Mouse (Mus musculus): ENCODE measurements around the gene Fam205a1.
"Not testable (repeated sequence)": the region's sequence is repeated elsewhere in the genome, so short reads cannot be mapped to it uniquely, and the experiment has no call there.

Gene Fam205a1

DNA sequence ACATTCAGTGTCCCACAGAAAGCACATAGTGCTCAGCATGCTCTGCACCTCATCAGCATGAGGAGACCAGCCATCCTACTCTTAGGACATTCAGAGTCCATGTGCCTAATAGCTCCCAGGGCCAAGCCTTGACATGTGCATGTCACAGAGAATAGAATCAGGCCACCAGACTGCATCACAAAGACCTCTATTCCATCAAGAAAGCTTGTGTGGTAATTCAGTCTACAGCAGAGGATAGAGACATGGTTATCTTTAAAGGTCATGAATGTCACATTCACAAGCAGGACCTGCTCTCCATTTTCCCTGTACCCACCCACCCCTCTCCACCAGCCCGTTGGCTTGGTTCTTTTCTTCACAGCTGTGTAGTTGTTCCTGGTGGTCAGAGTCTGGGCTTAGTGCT, at the start of gene Fam205a1:
Gene Fam205a1 (minus strand): TSS at position 101 of the 400 bp plus-strand sequence.
- not testable (repeated sequence) for DNase-seq

DNA sequence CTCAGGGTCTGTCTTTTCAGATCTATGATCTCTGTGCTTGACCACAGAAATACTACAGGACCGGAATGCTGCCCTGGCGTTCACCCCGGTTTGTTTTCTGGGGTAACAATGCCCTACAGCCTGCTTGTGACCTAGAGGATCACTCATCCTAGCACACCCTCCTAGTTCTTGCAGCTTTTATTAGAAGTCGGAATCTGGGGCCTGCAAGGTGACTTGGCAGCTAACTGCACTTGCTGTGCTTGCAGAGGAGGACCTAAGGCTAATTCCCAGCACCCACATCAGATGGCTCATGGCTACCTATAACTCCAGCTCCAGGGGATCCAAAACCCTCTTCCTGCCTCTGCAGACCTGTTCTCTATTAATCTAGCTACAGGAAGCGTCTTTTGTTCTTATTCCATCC, 49.0 kb upstream of the Fam205a1 start:
- DNase-seq = no peak

DNA sequence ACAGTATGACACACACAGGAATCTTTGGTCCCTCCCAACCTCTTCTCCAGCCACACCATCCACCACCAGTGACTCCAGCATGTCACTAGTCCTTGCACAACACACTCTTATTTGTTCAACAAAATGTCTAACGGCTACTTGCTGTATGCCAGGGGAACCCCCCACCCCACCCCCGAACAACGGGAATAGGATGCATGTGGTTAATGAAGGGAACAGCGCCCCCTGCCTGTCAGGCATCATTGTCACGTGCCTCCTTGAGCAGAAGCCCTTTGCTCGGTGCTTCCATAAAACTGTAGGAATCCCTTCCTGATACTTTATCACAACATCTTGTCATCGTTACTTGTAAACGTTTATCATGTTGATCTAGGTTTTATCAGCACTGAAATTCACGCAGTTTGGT, 48.5 kb upstream of the Fam205a1 start:
- DNase-seq = peak in 1 of 2 experiments; percentile 4

DNA sequence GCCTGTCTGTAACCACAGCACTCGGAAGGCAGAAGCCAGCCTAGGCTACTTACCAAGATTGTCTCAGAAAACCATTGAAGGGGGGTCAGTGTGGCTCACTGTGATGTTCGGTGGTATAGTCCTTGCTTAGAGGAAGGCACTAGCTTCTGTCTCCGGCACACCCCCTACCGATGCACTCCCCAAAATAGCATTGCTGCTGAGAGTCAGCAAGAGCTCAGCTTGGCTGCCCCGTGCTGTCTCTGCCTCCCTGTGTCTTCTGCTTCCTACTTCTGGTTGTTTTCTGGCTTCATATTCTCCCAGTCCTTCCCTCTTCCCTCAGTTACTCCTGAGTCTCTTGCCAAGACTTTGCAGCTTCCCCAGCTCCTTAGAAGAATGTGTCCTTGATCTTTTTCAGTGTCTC, 47.2 kb upstream of the Fam205a1 start:
- DNase-seq = no peak

DNA sequence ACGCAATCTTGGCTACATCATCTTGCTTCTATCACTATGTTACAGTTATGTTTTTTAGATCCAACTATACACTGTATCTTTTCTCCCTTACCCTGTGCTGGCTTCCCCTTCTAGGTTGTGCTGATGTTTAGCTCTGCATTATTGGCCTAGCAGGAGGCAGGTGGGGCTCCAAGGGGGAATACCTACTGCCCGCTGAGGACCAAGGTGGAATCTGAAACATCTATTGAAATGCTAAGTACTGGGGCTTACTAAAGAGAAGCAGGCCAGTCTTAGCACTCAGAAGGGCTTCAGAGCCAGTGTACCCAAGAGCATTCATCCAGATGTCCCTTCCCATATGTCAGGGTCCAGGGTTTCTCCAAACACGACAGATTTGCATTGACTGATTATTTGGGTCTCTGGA, 45.2 kb upstream of the Fam205a1 start:
- DNase-seq = no peak

DNA sequence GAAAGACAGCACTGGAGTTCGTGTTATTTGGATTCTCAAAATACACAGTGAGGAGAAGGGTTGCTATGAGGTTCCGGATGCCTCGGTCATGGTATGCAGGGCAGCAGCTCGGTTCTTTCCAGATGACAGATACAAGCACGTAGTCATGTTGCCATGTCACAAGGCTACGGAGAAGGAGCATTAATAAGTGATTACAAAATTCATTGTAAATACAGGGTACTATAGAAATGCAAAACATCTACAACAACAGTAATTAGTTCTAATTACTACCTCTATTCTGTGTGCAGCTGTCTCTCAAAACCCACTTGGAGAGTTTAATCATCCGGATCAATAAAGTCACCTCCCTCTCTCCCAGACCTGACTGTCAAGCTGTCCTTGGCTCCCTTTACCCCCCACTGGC, 41.4 kb upstream of the Fam205a1 start:
- no peak for DNase-seq

DNA sequence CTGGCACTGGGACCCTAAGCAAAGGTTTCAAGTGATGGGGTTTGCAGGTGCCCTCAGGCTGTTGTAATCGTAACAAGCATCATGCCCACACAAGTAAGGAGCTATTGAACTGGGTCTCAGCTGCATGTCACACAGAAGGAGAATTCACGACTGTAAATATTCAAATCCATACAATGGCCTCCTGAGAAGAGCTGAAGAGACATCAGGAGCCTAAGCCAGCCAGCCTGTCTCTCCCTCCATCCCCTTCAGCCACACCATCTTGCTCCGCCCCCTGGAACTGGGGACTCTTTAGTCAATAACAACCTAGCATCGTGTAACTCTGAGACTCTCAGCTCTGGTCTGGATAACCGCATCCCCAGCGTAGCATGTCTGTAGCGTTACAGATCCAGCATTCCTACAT, 37.5 kb upstream of the Fam205a1 start:
- no peak for DNase-seq

DNA sequence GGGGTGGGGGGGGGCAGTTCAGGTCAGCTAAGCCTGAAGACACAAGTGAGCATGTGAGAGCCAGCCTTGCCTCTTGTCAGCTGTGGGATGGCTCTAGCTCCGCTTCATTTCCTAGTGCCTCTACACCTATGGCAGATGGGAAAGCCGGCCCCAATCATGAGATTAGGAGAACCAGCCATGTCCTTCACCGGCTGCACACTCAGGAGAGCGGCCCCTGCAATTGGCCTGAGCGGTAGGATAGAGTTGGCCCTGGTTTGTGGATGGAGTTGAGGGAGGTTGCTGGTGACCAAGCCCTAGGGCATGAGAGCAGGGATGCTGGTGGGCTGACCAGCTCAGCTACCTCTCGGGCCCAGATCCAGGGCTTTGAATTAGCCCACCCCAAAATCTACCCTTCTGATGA, 35.1 kb upstream of the Fam205a1 start:
- DNase-seq = no peak

DNA sequence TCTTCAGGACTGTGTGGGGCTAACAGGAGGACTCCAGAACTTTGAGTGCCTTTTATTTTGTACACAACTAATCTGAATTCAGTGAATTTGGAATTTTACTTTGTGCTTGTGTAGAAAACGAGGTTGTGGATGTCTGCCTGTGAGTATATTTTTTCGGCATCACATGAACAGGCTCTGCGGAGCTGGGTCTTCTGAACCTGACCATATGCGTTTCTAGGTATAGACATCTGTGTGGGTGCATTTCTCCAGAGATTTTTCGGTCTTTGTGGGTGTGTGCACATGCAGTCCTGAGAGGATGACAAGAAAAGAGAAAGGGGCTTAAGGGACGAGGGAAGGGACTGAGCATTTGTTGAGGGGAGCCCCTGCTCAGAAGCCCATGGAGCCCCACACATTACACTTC, 33.2 kb upstream of the Fam205a1 start:
- DNase-seq = no peak

DNA sequence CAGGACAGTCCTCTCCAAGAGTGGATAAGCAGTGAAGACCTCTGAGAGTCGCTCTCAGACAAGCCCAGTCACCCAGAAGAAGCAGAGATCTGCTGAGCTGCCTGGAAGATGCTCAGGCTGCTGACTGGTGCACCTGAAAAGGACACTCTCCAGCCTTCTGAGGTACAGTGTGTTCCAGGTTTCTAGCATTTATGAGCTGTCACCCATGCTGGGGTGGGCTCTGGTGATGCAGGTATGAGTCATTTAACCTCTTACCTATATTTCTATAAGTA, 26.9 kb upstream of the Fam205a1 start:
- no peak for DNase-seq

DNA sequence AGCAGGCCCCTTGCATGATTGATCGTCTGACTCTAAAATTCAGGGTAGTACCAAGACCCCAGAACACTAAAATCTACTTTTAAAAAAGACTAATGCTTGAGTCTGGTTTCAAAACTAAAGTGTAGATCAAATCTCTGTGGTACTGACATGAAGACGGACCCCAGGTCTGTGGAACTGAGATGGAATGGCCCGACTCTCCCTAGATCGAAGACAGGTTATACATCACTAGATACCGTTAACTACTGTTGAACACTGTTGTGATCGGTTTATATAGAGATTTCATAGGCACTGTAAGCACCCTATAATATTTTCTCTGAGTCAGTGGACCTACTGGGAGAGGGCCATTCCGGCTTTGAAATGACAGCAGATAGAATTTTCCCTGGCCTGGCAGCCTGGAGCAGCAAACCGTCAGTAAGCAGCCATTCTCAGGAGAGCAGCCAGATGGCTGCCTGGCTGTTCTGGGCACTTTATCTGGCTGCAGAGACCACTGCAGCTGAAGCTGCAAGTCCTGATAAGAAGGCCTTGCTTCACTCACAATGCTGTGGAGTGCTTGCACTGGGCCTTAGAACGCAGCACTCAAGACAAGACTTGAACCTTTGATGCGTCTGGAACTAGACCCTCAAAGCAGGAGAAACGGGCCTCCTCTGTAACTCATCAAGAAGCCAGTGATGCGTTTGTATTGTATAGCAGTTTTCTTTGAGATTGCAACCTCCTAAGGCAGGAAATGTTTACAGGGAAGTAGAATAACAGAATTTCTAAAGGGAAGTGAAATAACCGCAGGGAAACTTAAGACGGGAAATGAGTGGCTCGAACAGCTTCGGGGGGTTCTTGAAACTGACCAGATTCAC, 26.4 kb upstream of the Fam205a1 start:
- DNase-seq = no peak

DNA sequence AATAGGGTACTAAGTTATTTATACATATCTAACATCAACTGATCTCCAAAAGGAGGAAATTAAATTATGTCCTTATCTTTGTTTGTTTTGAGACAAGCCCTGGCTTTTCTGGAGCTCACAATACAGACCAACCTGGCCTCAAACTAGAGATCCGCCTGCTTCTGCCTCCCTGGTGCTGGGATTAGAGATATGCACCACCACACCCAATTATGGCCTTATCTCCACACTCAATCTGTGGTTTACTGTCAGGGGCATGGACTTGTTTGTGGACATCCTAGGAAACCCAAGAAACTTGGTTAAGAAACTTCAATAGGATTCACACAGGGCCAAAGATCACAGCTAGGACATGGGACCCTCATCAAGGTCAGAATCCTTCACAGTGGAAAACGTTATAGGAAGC, 24.0 kb upstream of the Fam205a1 start:
- DNase-seq = no peak

DNA sequence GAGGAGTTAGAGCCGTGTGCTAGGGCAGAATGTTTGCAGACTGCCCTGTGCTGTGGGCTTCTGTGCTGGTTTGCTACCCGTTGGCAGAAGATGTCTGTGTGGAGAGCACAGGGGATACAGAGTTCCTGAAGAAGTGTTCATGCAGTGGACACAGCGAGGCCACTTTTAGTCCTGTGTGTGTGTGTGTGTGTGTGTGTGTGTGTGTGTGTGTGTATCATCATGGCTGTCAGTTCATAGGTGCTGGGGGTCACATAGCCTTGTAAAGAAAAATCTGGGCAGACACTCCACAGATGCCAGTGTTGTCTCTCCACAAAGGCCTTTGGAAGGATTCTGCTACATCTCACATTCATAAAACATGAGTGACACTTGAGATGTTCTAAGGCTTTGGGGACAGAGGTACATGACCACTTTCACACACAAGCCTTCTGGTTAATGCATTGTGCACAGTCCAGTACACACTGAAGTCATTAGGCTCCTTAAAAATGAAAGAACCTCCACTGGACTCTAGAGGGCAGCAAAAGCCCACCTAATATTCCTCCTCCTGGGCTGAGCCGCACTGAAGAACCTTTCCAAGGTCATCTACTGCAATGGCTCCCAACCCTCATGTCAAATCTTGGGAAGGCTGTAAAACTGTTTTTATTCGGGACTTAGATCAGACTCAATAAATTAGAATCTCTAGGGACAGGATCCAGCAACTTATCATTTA, 23.1 kb upstream of the Fam205a1 start:
- peak in 1 of 2 experiments; percentile 22 for DNase-seq

DNA sequence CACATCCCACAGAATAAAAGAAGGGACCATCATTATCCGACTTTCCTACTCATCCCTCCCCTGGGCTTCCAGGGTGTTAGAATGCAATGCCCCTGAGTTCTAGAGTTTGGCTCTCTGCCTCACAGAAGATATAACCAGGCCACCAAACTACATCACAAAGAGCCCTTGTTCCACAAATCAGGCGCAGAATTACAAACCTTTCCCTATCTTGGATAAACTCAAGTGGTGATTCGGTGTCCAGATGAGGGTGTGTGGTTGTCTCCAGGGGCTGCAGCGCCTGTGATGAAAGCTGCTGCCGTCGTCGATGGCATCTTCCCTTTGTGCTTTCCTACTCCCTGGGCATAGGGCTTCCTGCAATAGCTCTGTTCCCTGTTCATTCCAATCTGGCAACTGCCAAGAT, 20.4 kb upstream of the Fam205a1 start, which contains the start of gene Fam205c:
Gene Fam205c (minus strand): TSS at position 101 of the 400 bp plus-strand sequence.
- no peak for DNase-seq

DNA sequence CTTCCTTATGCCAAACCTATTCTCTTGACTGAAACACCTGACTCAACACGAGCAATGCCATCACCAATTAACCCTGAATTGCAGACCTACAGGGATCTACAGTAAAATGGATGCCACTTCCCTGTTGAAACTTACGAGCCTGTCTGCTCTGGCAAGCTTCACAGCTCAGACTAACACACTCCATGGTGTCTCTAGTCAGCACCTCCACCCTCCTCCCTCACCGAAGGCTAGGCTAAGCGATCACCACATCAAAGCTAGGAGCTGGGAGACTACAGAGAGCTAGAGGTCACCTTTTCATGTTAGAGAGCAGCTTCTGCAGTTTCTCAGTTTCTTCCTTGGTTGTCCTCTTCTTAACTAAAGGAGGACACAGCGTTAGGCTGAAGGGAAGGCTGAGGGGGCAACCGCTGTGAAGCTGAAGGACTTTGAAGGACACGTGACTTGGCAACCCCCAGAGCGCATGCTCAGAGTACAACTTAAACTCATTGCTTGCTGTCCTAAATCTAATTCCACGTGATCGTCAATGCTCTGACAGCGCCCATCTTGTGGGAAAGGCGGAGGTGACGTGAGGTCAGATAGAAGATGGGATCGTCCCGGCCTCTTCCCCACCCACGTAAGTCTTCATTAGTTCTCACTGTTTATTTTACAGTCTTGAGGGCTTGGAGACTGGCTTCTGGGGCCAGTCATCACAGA, 19.2 kb upstream of the Fam205a1 start:
- no peak for DNase-seq

DNA sequence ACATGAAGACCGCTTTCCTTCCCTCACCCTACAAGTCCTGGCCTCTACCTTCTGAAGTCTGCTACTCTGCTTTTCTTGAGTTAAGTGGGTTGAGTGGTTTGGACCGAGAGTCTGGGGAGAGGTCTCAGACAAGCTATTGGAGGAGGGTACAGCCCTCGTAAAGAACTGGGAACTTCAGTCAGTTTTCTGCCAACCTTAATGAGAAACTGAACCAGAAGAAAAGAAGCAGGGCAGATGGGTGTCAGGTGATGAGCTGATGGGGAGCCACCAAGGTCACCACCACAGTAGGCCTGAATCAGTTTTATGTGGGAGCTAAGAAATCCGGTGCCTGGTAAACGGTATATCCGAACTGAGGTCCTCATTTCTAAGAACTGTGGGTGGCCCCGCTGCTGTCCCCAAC, 18.5 kb upstream of the Fam205a1 start:
- no peak for DNase-seq

DNA sequence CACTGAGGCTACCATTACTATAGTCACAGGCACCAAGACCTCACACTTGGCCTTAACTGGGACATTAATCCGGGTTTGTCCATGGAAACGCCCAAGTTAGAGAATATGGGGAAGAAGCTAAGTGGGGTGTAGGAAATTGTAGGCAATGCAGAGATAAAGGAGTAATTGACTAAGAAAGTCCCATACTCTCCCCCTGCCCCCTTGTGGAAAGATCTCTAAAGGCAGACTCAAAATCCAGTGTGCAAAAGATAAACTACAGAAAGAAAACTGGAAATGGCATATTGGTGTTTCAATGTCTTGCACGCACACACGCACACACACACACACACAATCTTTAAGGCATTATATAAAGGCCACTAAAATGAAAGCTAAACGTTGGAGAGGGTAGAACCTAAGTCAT, 17.1 kb upstream of the Fam205a1 start:
- no peak for DNase-seq

DNA sequence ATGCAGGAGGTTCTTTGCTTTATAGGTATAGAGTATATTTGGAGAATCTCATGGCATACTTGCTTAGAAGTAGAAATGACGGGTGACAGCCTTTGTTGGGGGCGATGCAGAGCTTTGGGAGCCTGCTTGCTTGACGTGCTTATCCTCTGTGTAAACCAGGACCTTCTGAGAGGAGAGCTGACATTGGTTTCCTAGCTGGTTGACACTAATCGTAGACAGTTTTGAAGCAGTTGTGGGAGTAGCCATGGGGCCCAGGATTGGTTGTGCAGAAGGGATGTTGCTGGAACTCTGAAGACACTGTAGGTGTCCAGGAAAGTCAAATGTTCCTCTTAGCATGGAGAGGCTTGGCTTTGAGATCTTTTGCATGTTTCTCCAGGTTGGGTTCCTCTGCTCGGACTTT, 14.5 kb upstream of the Fam205a1 start:
- no peak for DNase-seq

DNA sequence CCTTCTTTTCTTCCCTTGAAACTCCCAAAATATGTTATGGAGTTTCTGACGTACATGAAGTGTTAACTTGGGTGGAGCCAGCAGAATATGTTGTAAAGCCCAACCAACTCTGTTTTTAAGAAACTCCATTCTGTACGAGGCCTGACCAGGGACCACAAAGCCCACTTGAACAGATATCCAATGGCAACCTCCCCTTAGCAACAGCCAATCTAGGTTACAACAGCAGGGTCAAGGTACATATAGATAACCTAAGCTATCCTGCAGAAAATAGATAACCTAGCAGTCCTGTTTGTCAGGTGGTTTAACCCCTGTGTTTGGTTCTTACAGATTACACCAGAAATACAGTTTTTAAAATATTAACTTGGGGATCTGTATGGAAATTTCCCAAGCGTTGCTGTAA, 13.7 kb upstream of the Fam205a1 start:
- DNase-seq = no peak

DNA sequence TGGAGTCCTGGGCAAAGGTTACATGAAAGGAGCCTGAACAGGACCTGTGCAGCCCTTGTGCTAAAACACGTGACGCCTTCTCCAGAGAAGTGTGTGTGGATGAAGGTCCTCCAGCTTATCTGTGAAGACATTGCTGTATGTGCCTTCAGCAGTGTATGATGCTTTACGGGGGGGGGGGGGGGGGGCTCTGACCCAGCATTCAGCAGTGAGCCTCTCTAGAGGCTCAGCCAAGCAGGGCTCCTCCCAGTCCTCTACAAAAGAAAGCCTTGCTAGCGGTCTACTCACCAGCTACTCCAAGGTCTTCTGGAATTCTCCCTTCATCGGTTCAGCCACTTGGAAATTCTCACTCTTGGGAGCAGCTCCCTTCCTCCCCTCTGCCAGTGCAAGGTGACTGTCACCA, 9.8 kb upstream of the Fam205a1 start:
- not testable (repeated sequence) for DNase-seq

DNA sequence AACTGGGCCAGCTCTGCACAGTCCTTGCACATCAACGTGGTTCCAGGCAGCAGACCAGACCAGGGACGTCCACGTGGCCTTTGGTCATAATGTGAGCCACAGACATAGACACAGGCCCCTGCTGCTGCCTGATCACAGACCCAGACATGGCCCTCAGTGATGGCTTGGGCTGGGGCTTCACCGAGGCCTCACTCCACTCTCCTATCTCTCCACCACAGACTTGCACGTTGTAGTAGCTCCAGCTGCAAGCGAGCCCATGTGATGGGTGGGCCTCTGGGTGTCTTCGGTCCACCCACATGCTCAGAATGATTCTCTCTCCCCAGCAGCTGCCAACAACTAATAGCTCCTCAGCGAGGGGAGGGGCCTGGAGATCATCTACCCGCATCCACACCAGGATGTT, 6.8 kb upstream of the Fam205a1 start:
- not testable (repeated sequence) for DNase-seq

DNA sequence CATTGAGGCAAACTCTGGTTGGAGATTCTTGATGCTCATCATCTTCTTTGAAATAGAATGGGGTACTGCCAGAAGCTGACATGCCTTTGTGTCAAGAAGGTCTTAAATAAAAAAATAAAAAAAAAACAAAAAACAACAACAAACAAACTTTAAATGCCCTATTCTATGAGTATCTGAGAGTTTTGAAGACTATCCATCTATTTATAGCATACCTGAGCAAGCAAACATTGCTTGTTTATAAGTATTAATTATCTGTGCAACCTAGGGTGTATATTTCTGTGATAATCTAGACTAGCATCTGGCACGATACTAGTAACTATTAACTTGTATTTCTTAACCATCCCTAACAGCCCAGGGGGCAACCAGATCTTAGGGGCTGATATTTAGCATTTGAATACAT, 3.0 kb upstream of the Fam205a1 start, which contains the start of gene Gm12394:
Gene Gm12394 (minus strand): TSS at position 101 of the 400 bp plus-strand sequence.
- not testable (repeated sequence) for DNase-seq

All from spleen, adult 18-20 months (tissue).